Mouse (Mus musculus): ENCODE measurements at regions not wholly inside any gene's neighbourhood (a gene's known extent, or its start where the extent isn't known, plus 50 kb on each side); places are given as distances from the start of the nearest gene placed in this dataset.

DNA sequence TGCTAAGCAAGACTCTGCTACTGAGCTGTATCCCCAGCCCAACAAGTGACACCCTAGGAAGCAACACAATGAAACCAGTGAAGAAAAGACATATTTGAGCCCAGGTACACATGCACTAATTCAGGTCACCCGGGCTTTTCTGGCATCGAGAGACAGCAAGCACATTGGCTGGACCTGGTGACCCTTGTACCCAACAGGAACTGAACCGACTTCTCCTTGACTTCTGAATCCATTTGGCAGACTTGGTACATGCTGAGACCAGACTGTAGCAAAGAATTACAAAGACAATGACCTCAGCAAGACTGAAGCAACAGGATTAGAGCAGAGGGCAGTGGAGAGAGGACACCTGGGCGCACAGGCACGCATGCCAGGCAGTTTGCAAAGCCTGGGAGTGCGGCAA is 79.1 kb downstream of the Sema4f start:
- DNase-seq (ENCODE audit: low spot score in 2 of 2), result no peak

- no peak for DNase-seq (ENCODE audit: low spot score in 2 of 2)
Observed at GRCm38 (mm10) chr6:82856218-82856617, 82.0 kb upstream of the Hk2 start.

GRCm38 (mm10) chr6:82855401-82855800 is 81.1 kb upstream of the Hk2 start:
- DNase-seq (ENCODE audit: low spot score in 2 of 2), result peak in 1 of 2 experiments; percentile 48

GRCm38 (mm10) chr6:82854780-82855179 is 80.5 kb upstream of the Hk2 start:
- DNase-seq (ENCODE audit: low spot score in 2 of 2), result no peak

DNA sequence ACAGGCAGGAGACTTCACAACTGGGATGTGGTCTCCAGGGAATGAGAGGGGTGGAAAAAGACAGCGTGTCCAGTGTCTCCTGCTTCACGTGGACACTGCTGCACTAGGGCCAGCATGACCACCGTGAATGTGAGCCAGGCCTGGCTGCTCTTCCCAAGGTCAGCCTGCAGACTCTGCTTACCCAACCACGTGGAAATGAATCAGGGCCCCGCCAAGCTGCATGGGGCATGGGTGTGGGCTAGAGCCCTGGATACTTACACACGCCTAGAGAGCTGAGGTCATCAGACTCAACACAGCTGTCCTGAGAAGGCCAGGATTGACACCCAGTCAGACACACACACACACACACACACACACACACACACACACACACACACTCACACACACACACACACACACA is 80.1 kb upstream of the Hk2 start:
- DNase-seq (ENCODE audit: low spot score in 2 of 2), result peak in 1 of 2 experiments; percentile 56

GRCm38 (mm10) chr6:82853076-82853475 is 78.8 kb upstream of the Hk2 start:
- DNase-seq (ENCODE audit: low spot score in 2 of 2), result no peak

DNA sequence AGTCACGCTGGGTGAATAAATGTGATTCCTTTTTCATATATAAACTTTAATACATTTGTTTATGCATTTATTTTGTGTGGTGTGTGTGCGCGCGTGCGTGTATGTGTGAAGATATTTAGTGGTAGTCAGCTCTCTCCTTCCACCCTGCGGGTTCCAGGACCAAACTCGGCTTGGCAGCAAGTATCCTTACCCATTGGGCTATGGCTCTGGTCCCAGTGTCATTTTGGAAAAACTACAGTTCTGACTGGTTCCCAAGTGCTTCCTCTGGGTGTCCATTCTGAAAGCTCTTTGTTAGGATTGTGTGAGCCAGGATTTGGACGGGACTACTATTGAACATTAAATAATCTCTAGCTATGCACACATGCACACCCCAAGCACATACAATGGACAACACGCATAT is 76.3 kb upstream of the Hk2 start:
- DNase-seq (ENCODE audit: low spot score in 2 of 2), result no peak

- no peak for DNase-seq (ENCODE audit: low spot score in 2 of 2)
Observed at GRCm38 (mm10) chr6:82847598-82847997, 73.3 kb upstream of the Hk2 start.

GRCm38 (mm10) chr6:82846587-82847150 is 72.4 kb upstream of the Hk2 start:
- DNase-seq (ENCODE audit: low spot score in 2 of 2), result no peak

DNA sequence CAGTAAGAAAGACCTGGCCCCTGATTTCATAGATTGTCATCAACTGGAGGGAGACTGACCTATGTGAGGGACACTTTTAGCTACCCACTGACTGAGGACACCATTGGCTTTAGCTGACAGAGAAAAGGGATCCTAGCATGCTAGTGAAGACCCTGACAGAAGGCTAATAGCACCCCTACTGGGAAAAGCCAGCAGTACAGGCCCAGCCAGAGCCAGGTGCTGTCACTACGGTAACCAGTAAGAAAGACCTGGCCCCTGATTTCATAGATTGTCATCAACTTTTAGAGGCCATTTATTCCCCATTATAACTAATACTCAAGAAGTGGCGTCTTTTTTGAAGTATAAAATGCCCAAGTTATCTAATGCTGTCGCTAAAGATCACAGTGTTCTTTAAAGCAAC is 70.2 kb upstream of the Hk2 start:
- no peak for DNase-seq (ENCODE audit: low spot score in 2 of 2)

- DNase-seq (ENCODE audit: low spot score in 2 of 2), result no peak
Observed at GRCm38 (mm10) chr6:82843881-82844280, 69.6 kb upstream of the Hk2 start.

GRCm38 (mm10) chr6:82837246-82837645 is 63.0 kb upstream of the Hk2 start:
- DNase-seq (ENCODE audit: low spot score in 2 of 2), result no peak

- DNase-seq (ENCODE audit: low spot score in 2 of 2), result no peak
Observed at GRCm38 (mm10) chr6:82835222-82836064, 61.2 kb upstream of the Hk2 start.

DNA sequence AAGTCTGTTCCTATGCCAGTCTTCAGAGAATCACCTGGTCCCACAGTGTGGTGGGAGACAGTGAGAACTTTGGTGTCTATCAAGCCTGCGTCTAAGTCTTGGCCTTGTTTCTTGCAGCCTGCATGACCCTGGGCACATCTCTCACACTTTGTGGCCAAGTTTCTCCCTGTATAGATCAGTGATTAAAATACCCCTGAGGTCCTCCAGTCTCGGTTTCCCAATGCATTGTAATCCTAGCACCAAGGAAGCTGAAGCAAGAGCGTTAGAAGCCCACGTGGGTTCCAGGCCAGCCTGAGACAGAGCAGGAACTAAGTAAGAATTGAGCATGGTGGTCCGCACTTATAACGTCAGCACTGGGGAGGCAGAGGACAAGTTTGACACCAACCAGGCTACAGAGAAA is 59.6 kb upstream of the Hk2 start:
- DNase-seq (ENCODE audit: low spot score in 2 of 2), result no peak

DNA sequence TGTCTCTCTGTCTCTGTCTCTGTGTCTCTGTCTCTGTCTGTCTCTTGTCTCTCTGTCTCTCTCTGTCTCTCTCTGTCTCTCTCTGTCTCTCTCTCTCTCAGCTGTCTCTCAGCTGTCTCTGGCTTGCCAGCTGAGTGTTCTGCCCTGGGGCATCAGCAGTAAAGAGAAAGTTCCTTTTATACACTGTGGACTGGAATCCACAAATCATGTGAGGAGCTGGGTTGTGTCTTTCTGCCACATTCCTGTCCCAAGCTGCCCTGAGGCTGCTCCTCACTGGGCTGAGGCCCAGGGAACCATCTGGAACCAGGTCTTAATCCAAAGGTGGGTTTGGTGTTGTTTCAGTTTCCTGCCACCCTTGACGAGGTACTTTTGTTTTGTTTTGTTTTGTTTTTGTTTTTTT is 57.0 kb upstream of the Hk2 start:
- no peak for DNase-seq (ENCODE audit: low spot score in 2 of 2)

DNA sequence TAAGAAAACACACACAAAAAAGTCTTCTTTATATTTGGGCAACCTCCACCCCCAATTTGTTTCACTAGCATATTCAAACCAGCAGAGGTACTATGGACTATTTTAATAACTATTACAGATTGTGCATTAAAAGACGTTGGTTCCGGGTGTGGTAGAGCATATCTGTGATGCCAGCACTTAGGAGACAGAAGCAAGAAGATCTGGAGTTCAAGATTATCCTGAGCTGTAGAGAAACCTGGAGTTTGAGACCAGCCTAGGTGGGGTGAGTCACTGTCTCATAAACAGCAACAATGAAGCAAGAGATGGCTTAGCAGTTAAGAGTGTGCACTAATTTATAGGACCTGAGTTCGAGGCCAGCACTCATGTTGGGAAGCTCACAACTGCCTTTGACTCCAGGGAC is 50.4 kb upstream of the Hk2 start:
- DNase-seq (ENCODE audit: low spot score in 2 of 2), result no peak

- DNase-seq (ENCODE audit: low spot score in 2 of 2), result no peak
Observed at GRCm38 (mm10) chr6:82824240-82824639, 50.0 kb upstream of the Hk2 start.

Measured in urinary bladder, adult 18-20 months (tissue).